Mouse (Mus musculus) lung, adult 2 months (tissue): ENCODE results near the gene Nphs1. TPM values are rescaled to one million over a fixed set of nuclear protein-coding genes. Genes with fewer than 3 reads are reported as not detected.
A peak's percentile ranks its signal among the peaks of the same experiment; 100 is the strongest.
"Not testable (repeated sequence)": the region's sequence is repeated elsewhere in the genome, so short reads cannot be mapped to it uniquely, and the experiment has no call there.

Experiments
- DNase-seq: peaks from one replicate; pipeline ENCODE4 v3.0.0; 2022
- H3K4me1 ChIP-seq: fragments of 200-500 bp; 2 replicates; pipeline ENCODE4 v1.6.1; 2011; ENCODE audit warnings: low read length; ENCODE audit not compliant: control insufficient read depth, insufficient read depth
- H3K4me3 ChIP-seq: fragments of 200-500 bp; replicated peaks from 2 replicates; pipeline ENCODE3; 2011; ENCODE audit warnings: low read depth, mild to moderate bottlenecking, control low read depth, low read length; ENCODE audit errors: extremely low read depth
- CTCF ChIP-seq: fragments of 200-500 bp; IDR thresholded peaks from 2 replicates; pipeline ENCODE4 v1.5.1; 2011; ENCODE audit warnings: mild to moderate bottlenecking, low read length, control low read depth; ENCODE audit not compliant: insufficient read depth
- POLR2A ChIP-seq: fragments of 200-500 bp; IDR thresholded peaks from 2 replicates; pipeline ENCODE4 v1.6.1; 2011; ENCODE audit warnings: low read depth, mild to moderate bottlenecking, control low read depth, low read length, borderline replicate concordance; ENCODE audit errors: extremely low read depth
- WGBS: fragments of 180-500 bp; shearing (Covaris S2); methylation state at CpG from one replicate; pipeline ENCODE4 v1.1.7; 2018; 5-methylcytosine and 5-hydroxymethylcytosine counted together
- polyA plus RNA-seq: library from polyadenylated mRNA; depleted of rRNA; stranded (reverse); fragments of >200 nt; gene quantifications from 2 replicates; pipeline ENCODE4 v1.2.3, GENCODE M21; 2012

Nphs1 gene
- polyA plus RNA-seq, 1 experiment: not detected

- no peak for DNase-seq
- TF ChIP-seq CTCF: no peak
- TF ChIP-seq POLR2A: no peak
- no peak overlapping the region for H3K4me3 ChIP-seq
- no peaks in the 10 kb centered on the region for H3K4me1 ChIP-seq
- WGBS: 5% methylated on average over 9 of the region's 9 CpGs
Observed at GRCm38 (mm10) chr7:30456487-30456886, 1.6 kb upstream of the Nphs1 start.

- Histone ChIP-seq H3K4me1 (no peaks in the 10 kb centered on the region), H3K4me3 (no peak overlapping the region)
- 1% methylated on average over 31 of the region's 31 CpGs for WGBS
- no peak for TF ChIP-seq CTCF
- TF ChIP-seq POLR2A: no peak
- no peak for DNase-seq
Observed at GRCm38 (mm10) chr7:30456911-30457628, 1.0 kb upstream of the Nphs1 start.

- Histone ChIP-seq H3K4me1 (no peaks in the 10 kb centered on the region), H3K4me3 (no peak overlapping the region)
- TF ChIP-seq POLR2A (no peak), CTCF (no peak)
- WGBS: 36% methylated on average over 6 of the region's 6 CpGs
- no peak for DNase-seq
Observed at GRCm38 (mm10) chr7:30459484-30459883, 1.4 kb downstream of the Nphs1 start.

- TF ChIP-seq POLR2A (no peak), CTCF (no peak)
Observed at GRCm38 (mm10) chr7:30463568-30463967, 5.5 kb downstream of the Nphs1 start.

GRCm38 (mm10) chr7:30463996-30464395 lies 5.9 kb downstream of the Nphs1 start:
- Histone ChIP-seq H3K4me3 (no peak overlapping the region), H3K4me1 (no peaks in the 10 kb centered on the region)
- TF ChIP-seq POLR2A (no peak), CTCF (no peak)
- no peak for DNase-seq
- WGBS: 16% methylated on average over 4 of the region's 4 CpGs

More at GRCm38 (mm10) chr7:30463568-30463967, 5.5 kb downstream of the Nphs1 start:
- WGBS: 32% methylated on average over 7 of the region's 7 CpGs
- H3K4me3 ChIP-seq: no peak overlapping the region
- no peaks in the 10 kb centered on the region for H3K4me1 ChIP-seq
- DNase-seq: no peak

- TF ChIP-seq POLR2A (no peak), CTCF (no peak)
- Histone ChIP-seq H3K4me1 (no peaks in the 10 kb centered on the region), H3K4me3 (no peak overlapping the region)
- WGBS: 20% methylated on average over 6 of the region's 6 CpGs
- no peak for DNase-seq
Observed at GRCm38 (mm10) chr7:30464816-30465300, 6.7 kb downstream of the Nphs1 start.

GRCm38 (mm10) chr7:30472411-30472810 lies 14.3 kb downstream of the Nphs1 start:
- no peaks in the 10 kb centered on the region for H3K4me1 ChIP-seq
- TF ChIP-seq POLR2A: no peak
- peak; percentile 44; the same call in 1 of the 2 replicates for TF ChIP-seq CTCF
- DNase-seq: peak; percentile 12
- 41% methylated on average over 5 of the region's 5 CpGs for WGBS
- H3K4me3 ChIP-seq: no peak overlapping the region

- no peak for TF ChIP-seq POLR2A
- no peak for TF ChIP-seq CTCF
- H3K4me1 ChIP-seq: no peaks in the 10 kb centered on the region
- 59% methylated on average over 4 of the region's 4 CpGs for WGBS
- no peak overlapping the region for H3K4me3 ChIP-seq
- DNase-seq: no peak
Observed at GRCm38 (mm10) chr7:30474999-30475398, 16.9 kb downstream of the Nphs1 start.

- H3K4me3 ChIP-seq, DNase-seq, H3K4me1 ChIP-seq: not testable (repeated sequence)
- 78% methylated on average over 6 of the region's 7 CpGs for WGBS
Observed at GRCm38 (mm10) chr7:30476136-30476535, 18.0 kb downstream of the Nphs1 start.
